Mouse (Mus musculus) cerebellum, adult 2 months (tissue): ENCODE measurements around the gene Gsta3.
"Not testable (repeated sequence)": the region's sequence is repeated elsewhere in the genome, so short reads cannot be mapped to it uniquely, and the experiment has no call there.

Source experiments
- CTCF ChIP-seq: fragments of 200-500 bp; IDR thresholded peaks from 2 replicates; pipeline ENCODE4 v1.5.1; 2011; ENCODE audit warnings: low read depth, mild to moderate bottlenecking, control low read depth, low read length, moderate library complexity, borderline replicate concordance; ENCODE audit not compliant: insufficient read depth
- POLR2A ChIP-seq: fragments of 200-500 bp; IDR thresholded peaks from 2 replicates; pipeline ENCODE4 v1.6.1; 2011; ENCODE audit warnings: low read length, control low read depth, borderline replicate concordance; ENCODE audit not compliant: insufficient read depth

- TF ChIP-seq POLR2A, CTCF: not testable (repeated sequence)
Observed at GRCm38 (mm10) chr1:21276158-21276557, 35.8 kb downstream of the Gsta3 start.
